In the genomic region with DNA sequence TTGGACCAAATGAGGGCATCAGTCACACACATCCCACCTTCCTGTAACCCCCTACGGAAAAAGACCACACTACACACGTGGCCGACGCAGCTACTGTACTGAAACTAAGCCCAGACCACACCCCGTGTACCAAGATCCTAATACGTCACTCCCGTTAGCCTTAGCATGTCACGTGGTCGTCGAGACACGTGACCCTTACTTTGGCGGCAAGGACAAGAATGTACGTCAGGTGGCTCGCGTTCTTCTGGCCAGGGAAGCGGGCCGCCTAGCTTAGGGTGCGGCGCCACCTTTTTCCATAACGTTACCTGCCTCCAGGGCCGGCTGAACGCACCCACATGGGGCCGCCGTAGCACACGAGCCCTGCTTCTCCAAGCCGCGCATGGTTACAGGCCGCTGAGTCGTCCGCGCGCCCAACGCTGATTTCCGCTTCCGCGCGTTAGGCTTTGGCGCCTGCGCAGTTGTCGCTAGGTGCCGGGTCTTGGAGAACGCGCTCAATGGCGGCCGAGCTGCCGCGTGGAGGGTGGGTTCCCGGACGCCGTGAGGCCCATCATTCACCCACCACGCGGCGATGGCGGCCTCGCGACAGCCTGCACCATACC, we compare ENCODE assay signal across 8 mouse cellular contexts. TPM values are rescaled to one million over a fixed set of nuclear protein-coding genes. Genes with fewer than 3 reads are reported as not detected.
DNase-seq lines count a peak whose midpoint lies in the region; ATAC-seq and TF ChIP-seq lines count a peak whose summit lies in the region.

A gene (minus strand): TSS at position 425 of the 599 bp plus-strand sequence.

- H3K9me3 ChIP-seq in hindbrain, embryonic 13.5 days = no peaks in the 10 kb centered on the region

- CTCF ChIA-PET in Patski (lab: Charles Lee) = interaction anchor here (1.0 to 2.9 kb wide), 5 partner anchors 11 to 95 kb away, joined by 3 to 13 read pairs (median 4); no protein-coding TSS in a partner anchor

- TF ChIP-seq CTCF in Patski (IDR thresholded peaks at IDR 0.05) = no peak

- H3K9ac ChIP-seq in hindbrain, embryonic 13.5 days = peak within 1 kb of the TSS; percentile 85

- peak; percentile 82 for ATAC-seq in Patski
- ATAC-seq in hindbrain, embryonic 13.5 days (ENCODE audit: low FRiP score) = peak; percentile 98

- H3K27ac ChIP-seq in hindbrain, embryonic 13.5 days = peak within 1 kb of the TSS; percentile 93

- in situ Hi-C loops in Patski (cut with MboI; ENCODE audit: low pct_unique_long_range_greater_than_20kb) = loop anchor here (5.0 to 10.0 kb wide), 2 partner anchors 86 to 187 kb away; no protein-coding TSS in a partner anchor

- peaks cover 6% of the 10 kb centered on the region for H3K4me1 ChIP-seq in hindbrain, embryonic 13.5 days (replicated peaks)

- DNase-seq in Patski (ENCODE audit: low read depth, low spot score) = peak; percentile 79
- peak; percentile 97 for DNase-seq in cerebellum, postnatal 14 days
- DNase-seq in frontal cortex, postnatal 14 days (ENCODE audit: low spot score in 2 of 2) = peak; percentile 89 to 90
- DNase-seq in layer of hippocampus, postnatal 25 days (ENCODE audit: extremely low spot score in 1 of 2, low spot score in 1 of 2) = peak; percentile 93 to 95
- DNase-seq in lung, postnatal 25 days (ENCODE audit: low spot score) = peak; percentile 95
- DNase-seq in retina, embryonic 14.5 days (ENCODE audit: low spot score) = peak; percentile 96
- DNase-seq in thymus, postnatal 4 days = peak; percentile 97

- H3K36me3 ChIP-seq in hindbrain, embryonic 13.5 days = peaks cover 22% of the 10 kb centered on the region

- WGBS in hindbrain, embryonic 13.5 days = under 1% methylated on average over 56 of the region's 56 CpGs

- H3K4me2 ChIP-seq in hindbrain, embryonic 13.5 days = peak within 1 kb of the TSS; percentile 59

- peak within 1 kb of the TSS; percentile 63 for H3K4me3 ChIP-seq in hindbrain, embryonic 13.5 days

- POLR2A ChIA-PET in Patski (lab: Charles Lee) = interaction anchor here (2.0 kb wide), 1 partner anchor 62 kb away, joined by 5 read pairs; a partner anchor contains a TSS

- H3K27me3 ChIP-seq in Patski = no peaks in the 10 kb centered on the region
- H3K27me3 ChIP-seq in hindbrain, embryonic 13.5 days = no peaks in the 10 kb centered on the region

RNA-seq across cellular contexts. Expression of the gene that starts here (rescaled TPM):
- polyA plus RNA-seq in Patski (2021) = 2.8 TPM
- 8.9 and 10.0 TPM in 2 replicates for polyA plus RNA-seq in hindbrain, embryonic 13.5 days (2015; fragmentation: Nextera tagmentation; extraction: Ambion mirVana)
- total RNA-seq in layer of hippocampus, postnatal 25 days (2021) = 1 to 10 TPM; 3.9 to 5.5 TPM

Comparison
In these comparisons a context has a peak if more than half of its experiments do, and no peak if none do; other contexts are left out.
1. Peak in every context shown above with its lines: DNase-seq, ATAC-seq, H3K4me3 ChIP-seq and H3K27ac ChIP-seq.